Mouse (Mus musculus) layer of hippocampus, postnatal 25 days (tissue): Measurements from ENCODE around the gene Mov10. TPM values are rescaled to one million over a fixed set of nuclear protein-coding genes. Genes with fewer than 3 reads are reported as not detected.
A peak's percentile ranks its signal among the peaks of the same experiment; 100 is the strongest.

ENCODE experiments used
- DNase-seq, 2 experiments: peaks; one replicate each; pipeline ENCODE4 v3.0.0; 2022; ENCODE audit warnings: mixed read lengths in 2 of 2, low spot score in 1 of 2; ENCODE audit errors: extremely low spot score in 1 of 2
- total RNA-seq, 2 experiments: library from RNA; stranded (reverse); gene quantifications; 2 replicates each; pipeline ENCODE4 v1.2.3; 2021

Gene Mov10
- total RNA-seq, 2 experiments from 2014 or later: 7.0 to 12.5 TPM

DNA sequence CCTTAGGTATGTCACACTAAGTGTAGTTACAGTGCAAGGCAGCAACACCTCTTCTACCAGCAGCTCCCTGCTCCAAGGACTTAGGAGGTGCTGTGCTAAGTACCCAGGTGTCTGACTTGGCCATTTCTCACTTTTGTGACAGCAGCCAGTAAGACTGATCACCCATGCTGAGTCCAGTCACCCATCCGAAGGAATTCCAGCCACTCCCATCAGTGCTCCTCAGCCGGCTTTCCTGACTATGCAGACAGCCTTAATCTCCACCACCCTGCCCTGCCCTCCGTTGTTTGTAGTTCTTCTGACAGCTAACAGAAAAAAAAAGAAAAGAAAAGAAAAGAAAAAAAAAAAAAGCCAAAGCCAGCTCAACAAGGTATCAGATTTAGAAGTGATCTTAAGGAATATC is 6.6 kb downstream of the Mov10 start:
- DNase-seq: no peak

DNA sequence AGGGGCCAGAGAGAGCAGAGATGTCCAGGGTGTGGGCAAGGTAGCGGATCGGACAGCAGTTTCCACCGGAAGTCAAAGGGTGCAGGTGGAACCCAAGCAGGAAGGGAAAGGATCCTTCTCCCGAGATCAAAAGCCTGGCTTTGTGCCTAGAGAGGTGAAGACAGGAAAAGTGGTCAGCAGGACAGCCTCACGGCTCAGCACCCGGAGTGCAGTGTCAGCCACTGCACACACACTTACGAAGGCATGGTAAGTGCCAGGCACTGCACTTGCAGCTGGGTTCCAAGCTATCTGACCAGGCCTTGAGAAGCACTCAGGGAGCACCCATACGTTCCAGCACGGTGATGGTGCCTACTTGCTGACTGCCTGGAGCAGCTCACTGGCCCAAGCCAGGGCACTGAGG is 12.8 kb downstream of the Mov10 start:
- DNase-seq: no peak

DNA sequence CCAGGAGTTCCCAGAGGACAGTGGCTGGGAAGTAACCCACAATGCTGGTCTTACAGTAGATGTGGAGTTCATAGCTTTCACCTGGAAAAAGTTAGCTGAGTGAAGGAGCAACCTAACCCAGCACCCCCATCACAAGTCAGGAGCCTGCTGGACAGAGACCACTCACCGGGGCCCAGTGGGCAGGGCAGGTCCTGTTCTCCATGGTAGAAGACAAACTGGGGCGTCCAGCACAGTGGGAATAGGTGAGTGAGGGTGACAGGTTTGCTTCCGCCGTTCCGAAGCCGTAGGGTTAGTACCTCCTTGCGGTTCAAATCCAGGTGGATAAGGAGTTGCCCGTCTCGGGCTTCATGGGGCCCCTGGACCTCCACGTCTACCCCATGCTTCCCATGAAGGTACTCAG is 14.1 kb downstream of the Mov10 start:
- DNase-seq: no peak

DNA sequence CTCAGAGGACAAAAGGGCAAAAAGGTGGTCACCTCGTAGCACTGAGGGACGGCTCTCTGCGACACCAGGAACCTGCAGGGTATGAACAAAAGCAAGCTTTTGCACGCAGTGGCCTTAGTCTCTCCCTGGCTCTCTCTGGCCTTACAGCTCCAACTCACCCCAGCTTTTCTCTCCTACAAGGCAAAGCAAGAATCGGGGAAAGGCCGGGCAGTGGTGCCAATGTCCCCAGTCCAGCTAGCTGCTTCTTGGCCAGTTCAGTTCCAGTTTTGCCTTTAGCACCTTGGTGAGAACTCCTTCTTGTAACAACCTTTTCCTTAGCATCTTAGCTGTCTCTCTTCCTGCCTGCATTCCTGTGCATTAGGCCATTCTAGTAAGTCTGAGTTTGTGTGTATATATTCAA is 16.9 kb downstream of the Mov10 start:
- no peak for DNase-seq

DNA sequence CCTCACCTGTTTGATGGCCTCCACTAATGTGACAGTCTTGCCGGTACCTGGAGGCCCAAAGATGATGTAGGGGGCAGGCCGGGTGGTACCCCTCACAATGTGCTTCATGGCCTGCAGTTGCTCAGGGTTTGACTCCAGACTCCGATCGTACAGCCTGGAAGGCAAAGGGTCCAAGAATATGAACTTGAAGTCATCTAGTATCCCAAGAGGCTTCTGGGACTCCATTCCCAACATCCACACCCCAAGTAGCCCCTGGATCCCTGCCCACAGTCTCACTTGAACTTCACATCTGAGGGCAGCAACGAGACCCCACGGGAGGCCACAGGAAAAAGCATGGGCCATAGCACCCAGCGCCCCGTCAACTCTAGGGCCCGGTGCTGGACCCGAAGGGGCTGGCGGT is 17.7 kb downstream of the Mov10 start:
- no peak for DNase-seq

DNA sequence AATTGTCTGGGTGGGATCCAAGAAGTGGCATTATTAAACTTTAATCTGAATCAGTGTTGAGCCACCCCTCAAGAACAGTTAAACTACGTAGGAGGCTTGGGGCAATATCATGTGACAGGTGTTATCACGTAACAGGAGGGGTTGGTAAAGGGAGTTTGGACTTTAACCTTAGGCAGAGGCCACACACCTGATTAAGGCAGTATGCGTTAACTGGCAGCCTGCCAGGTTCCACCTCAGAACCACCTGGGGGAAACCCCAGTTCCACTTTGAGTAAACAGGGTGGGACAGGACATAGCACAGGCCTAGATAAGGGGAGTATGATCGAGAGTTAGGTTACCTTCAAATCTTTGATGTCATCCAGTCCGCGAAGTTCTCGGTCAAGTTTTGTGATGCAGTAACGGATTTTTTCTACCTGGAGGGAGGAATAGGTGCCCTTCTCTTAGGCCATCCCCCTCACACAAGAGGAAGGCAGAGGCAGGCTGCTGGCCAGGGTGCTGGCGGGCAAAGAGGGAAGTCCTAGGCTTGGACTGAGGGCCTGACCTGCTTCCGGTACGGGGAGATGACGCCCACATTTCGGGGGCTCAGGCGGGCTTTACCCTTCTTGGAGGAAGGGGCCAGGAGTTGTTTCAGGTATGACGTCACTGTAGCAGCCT is 21.8 kb downstream of the Mov10 start:
- DNase-seq: no peak

DNA sequence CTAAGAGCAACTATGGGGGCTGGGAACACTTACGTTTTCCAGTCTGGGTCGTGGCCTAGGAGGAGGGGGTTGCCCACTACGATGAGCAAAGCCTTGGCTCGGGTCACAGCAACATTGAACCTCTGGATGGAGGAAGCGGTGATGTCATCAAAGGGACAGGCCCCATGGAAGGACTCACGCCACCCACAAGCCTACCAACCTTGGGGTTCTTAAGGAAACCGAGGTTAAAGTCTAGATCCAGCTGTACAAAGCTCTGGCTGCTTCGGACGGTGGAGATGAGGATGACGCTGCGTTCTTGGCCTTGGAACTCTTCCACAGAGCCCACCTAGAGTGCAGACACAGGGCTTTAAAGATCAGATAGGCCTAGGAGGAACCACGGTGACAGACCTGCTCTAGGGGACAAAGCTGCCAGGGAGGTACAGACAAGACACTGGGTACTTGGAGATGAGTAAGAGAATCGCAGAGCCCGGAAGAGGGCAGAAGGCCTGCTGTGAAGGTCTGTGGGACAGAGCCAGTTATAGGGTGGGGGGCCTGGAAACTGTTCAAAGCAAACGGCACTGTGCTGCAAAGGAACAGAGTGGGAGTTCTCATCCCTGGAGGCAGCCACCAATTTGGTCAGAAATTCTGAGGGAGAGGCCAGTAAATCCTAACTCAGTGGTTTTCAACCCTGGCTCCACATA is 22.6 kb downstream of the Mov10 start:
- no peak for DNase-seq

DNA sequence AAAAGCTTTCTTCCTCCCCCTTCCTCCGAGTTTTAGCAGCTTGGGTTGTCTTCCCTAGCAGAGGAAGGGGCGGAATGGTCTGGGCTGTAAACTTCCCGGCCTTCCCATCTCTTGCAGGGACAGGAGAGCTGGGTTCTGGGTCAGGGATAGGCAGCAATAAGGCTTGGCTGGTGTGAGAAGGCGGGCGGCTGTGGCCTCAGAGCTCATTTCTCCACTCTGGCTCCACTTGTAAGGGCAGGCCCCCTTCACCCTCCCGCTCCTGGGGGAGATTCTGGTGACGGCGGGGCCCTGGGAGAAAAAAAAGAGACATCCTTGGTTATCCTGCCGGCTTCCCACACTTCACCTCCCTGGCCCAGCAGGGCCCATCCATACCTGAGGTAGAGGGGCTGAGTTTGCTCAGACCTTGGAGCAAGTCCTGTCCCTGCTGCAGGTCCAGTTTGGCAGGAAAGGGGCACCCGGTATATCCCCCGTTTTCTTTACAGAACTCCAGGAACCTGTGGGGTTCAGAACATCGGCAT is 23.4 kb downstream of the Mov10 start:
- no peak for DNase-seq

DNA sequence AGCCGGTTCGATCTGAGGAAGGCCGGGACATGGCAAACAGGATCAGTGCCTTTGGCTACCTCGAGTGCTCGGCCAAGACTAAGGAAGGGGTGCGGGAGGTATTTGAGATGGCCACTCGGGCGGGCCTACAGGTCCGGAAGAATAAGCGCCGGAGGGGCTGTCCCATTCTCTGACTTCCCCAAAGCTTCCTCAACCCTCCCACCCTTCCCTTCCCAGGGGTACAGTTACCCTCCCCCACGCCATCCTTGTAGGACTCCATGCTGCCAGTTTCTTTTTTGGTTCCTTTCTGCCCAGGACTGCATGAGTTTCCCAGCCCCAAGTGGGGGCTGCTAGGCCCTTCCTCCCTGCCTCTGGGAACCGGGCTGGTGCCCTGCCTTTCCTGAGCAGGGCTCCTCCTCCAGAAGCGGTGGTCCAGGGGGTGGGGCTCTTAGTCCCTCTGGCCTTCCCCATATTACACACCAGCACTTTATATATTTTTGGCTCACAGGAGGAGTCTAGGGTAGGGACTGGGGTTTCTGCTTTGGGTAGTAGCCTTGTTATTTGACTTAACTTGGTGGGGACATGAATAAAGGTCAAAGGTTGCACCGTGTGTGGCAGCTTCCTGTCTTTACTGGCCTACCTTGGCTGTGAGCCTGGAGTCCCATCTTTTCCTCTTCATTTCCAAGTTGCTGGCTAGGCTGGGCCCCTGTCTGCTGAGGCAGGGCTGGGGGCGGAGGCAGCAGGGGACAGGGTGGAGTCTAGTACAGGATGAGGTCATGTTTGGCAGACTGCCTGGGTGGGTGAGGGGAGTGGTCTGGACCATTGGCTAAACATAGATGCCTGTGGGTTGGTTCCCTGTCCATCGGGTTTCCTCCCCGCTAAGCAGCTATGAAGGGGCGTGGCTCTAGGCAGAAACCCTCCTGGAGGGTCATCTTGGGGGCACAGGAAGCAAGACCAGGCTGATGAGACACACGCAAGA is 24.2 kb downstream of the Mov10 start:
- peak; percentile 39 to 67 for DNase-seq

DNA sequence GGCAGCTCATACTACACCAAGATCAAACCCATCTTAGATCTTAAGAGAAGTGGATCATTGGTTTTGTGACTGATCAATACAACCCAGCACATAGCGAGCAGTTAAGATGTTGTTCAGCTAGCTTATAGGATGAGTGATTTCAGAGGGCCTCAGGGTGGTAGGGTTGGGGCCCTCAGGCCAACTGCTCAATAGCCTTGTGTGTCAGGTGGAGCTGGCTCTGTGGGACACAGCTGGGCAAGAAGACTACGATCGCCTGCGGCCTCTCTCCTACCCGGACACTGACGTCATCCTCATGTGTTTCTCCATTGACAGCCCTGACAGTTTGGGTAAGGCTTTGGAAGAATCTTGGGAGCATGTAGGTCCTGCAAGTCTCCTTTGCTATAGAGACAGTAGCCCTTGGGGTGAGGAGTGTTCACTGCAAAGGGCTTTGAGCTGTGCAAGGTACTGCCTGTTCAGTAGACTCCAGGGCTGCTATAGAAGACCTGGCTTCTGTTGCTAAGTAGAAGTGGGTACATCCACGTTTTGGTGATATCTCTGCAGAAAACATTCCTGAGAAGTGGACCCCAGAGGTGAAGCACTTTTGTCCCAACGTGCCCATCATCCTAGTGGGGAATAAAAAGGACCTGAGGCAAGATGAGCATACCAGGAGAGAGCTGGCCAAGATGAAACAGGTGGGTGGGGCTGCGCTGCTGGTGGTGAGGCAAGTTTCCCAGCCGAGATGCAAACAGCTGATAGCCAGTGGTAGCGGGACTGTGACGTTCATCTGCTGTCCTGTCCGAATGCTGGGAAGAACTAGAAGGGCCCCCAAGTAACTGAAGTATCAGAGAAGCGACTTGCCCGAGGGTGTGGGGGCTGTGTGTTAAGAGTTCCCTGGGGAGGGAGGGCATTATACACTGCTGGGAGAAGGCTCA is 25.7 kb downstream of the Mov10 start:
- no peak for DNase-seq

DNA sequence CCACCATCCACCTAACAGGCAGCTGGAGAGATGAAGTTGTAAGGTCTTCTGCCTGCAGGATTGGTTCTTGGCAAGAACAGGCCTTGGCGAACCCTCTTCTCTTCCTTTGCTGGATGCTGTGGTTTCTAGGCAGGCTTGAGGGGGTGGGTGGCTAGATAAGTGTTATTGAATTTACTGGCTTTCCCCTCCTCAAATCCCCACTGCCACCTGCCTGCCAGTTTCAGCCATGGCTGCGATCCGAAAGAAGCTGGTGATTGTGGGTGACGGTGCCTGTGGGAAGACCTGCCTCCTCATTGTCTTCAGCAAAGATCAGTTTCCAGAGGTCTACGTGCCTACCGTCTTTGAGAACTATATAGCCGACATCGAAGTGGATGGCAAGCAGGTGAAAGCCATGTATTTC is 26.7 kb downstream of the Mov10 start:
- DNase-seq: no peak

DNA sequence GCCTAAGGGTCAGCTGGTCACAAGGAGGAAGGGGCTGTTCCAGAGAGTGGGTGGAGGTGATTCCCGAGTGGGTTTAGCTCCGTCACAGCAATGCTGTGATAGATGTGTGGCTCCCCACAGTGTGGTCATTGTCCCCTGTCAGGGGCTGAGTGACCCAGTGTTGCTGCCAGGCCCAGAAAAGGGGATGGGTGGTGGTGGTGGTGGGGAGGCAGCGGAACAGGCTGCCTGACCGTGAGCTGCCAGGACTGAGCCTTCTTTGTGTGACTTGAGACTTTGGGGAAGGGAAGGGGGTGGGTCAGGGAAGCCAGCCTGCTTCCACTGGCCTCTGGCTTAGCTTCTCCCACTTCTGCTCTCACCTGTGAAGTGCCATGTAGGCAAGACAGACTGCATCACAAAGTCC is 27.3 kb downstream of the Mov10 start:
- DNase-seq: no peak

DNA sequence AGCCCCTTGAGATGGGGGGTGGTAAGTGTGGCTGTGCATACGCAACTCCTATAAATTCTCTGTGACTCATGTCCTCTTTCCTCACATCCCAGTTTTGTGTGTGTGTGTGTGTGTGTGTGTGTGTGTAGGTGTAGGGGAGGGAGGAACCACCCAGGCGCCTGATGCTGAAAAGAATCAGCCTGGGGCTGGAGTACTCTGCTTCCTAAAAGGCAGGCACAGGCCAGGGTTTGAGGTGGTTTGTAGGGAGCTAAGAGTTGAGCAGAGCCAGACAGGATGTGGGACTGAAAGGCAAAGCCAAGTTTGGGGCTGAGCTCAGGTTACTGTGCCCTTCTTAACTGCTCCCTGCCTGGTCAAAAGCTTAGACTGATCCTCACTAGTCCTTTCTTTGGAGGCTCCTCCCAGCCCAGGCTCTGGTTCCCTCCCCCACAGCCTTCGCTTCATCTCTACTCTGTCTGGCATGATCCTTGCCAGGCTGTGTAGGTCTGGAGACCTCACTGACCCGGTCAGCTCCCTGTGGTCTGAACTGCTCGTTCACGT is 27.9 kb downstream of the Mov10 start:
- no peak for DNase-seq

DNA sequence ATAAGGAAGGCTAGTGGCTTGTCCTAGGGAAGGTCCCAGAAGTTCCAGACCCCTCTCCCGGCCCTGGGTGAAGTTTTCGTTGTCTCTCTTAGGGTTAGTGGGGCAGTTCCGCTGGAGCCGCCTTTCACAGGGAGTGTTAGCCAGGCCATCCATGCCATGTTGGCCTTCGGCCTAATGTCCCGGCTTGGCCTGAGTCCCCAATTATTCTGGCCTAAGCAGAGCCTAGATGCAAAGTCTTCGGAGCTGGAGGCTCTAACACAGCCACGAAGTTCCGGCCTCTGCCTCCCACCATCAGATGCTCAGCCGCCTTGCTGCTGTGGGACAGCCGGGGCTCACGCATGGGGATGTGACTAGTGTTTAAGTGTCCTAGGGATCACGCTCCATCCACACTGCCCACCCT is 28.5 kb downstream of the Mov10 start:
- no peak for DNase-seq

DNA sequence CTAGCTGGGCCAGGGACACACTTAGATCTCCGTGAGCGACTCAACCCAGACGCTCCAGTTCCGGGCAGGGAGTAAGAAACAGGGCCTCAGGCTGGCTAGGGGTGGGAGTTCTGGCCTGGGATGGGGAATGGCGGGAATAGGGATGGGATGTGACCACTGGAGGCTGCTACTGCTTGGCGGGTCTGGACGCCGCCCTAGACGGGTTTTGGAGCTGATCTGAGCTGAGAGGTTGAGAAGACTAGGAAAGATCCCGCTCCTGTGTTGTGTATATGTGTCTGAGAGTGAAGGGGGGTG is 29.1 kb downstream of the Mov10 start:
- DNase-seq: no peak

DNA sequence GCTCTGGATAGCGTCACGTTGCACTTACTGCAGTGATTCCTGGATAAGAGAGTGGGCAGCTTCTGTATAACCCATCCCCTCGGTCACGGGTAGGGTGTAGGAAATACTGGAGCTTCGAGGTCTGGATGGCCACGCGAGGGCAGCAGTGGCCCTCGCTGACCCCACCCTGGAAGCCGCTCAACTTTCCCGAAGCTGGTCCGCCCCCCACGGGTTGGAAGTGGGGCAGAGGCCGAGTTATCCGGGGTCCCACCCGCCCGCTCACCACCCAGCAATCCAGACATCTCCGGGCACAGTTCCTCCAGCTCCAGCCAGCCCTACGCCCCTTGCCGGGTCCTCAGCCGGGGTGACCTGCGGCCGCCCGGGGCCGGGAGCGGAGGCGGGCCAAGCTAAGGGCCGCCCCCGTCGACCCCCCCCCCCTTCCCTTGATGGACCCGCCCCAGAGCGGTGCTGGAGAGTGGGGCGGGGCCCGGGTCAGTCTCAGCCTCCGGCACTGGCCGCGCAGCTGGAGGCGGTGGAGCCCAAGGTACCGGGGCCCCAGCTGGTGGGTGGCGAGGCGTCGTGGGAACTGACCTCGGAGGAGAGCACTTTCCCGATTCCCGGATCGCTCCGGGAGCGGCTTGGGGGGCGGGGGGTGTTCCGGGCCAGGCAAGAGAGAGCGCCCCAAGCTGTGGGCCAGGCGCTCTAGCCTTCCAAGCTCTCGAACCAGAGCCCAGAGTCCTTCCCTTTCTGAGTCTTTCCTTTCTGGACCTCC is 29.6 kb downstream of the Mov10 start:
- DNase-seq: peak; percentile 38 to 53

DNA sequence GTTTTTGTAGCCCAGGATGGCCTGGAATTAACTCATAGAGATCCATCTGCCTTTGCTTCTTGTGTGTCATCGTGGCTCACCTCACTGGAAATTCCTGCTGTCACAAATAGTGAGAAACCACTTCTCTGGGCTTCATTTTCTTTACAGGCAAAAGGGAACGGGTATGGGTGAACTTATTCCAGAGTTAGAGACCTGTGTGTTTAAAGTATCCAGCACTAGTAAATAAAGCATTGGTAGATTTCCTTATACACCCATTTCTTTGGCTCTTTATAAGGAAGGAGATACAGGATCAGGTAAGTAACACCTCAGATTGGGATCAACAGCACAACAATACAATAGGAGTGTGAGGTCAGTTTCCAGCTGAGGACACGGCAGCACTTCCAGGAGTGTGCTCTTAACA is 30.3 kb downstream of the Mov10 start, which contains the start of gene Rhoc:
Gene Rhoc (plus strand): TSS at position 301 of the 400 bp plus-strand sequence.
- DNase-seq: no peak

DNA sequence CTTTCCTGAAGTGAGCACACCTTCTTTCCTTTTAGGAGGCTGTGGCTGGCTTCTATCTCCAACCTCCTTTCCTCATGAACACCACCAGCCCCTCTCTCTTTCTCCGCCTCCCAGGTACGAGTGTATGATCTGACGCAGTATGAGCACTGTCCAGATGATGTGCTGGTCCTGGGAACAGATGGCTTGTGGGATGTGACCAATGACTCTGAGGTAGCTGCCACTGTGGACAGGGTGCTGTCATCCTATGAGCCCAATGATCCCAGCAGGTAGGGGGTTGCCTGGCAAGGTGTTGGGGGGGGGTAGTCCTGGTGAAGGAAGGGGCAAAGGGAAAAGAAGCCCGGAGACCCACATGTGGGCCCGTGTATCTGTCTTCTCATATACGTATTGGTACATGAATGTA is 33.1 kb downstream of the Mov10 start:
- no peak for DNase-seq

DNA sequence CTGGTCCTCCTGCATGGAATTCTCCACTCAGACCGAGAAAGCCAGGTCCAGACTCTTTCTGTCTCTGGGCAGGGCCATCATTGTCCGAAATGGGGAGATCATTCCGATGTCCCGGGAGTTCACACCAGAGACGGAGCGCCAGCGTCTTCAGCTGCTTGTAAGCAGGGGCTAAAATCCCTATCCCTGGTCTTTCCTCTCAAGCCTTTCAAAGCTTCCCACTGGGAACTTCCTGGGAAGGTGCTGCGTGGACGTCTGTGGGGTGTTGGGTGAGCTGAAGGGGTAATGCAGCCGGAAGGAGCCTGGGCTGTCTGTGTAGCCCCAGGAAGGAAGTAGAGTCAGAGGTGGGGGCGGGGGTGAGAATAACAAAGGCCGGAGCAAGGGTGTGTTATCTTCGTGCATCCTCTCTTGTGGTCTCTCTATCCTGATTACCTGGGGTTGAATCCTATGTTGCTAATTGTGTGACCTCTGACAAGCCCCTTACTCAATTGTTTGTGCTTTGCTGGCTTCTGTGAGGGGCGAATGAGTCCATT is 34.3 kb downstream of the Mov10 start:
- DNase-seq: no peak
